14 mouse cellular contexts compared by ENCODE assay signal in genomic region chr11:117684640-117685039, GRCm38 (mm10). TPM values are rescaled to one million over a fixed set of nuclear protein-coding genes. Genes with fewer than 3 reads are reported as not detected.
DNase-seq lines count a peak whose midpoint lies in the region; ATAC-seq and TF ChIP-seq lines count a peak whose summit lies in the region.
"Had no signal": no experiment of that assay in that cellular context is flagged by ENCODE, and none has a peak within 500 bp of the region (broad histone marks: within the 10 kb centered on the region; RNA-seq: fewer than 3 reads in every experiment).

No protein-coding gene starts in this region.

- no peak for TF ChIP-seq CTCF in layer of hippocampus, adult 2 months (conservative IDR thresholded peaks at IDR 0.05)
- TF ChIP-seq CTCF in testis, adult 2 months (IDR thresholded peaks at IDR 0.05; ENCODE audit: control insufficient read depth, insufficient read depth, insufficient replicate concordance, low read depth, low read length): no peak
- TF ChIP-seq CTCF in lung, adult 2 months (IDR thresholded peaks at IDR 0.05; ENCODE audit: insufficient read depth, low read length): no peak

- no peak for TF ChIP-seq POLR2A in testis, adult 2 months (IDR thresholded peaks at IDR 0.05; ENCODE audit: control insufficient read depth, low read depth, low read length)
- TF ChIP-seq POLR2A in lung, adult 2 months (IDR thresholded peaks at IDR 0.05; ENCODE audit: borderline replicate concordance, extremely low read depth, low read depth, low read length): no peak

- H3K27me3 ChIP-seq in embryonic facial prominence, embryonic 13.5 days: no peaks in the 10 kb centered on the region
- H3K27me3 ChIP-seq in embryonic facial prominence, embryonic 10.5 days (replicated peaks; ENCODE audit: low read depth, poor library complexity, severe bottlenecking): no peaks in the 10 kb centered on the region
- no peaks in the 10 kb centered on the region for H3K27me3 ChIP-seq in testis, adult 2 months (ENCODE audit: control insufficient read depth, insufficient read depth, low read length)
- H3K27me3 ChIP-seq: CH12.LX; limb, embryonic 13.5 days; liver, embryonic 15.5 days had no signal

- no peak overlapping the region for H3K9ac ChIP-seq in embryonic facial prominence, embryonic 13.5 days
- H3K9ac ChIP-seq: limb, embryonic 13.5 days; liver, embryonic 15.5 days had no signal

- no peak for DNase-seq in embryonic facial prominence, embryonic 10.5 days (ENCODE audit: low spot score)
- no peak for DNase-seq in layer of hippocampus, adult 2 months (ENCODE audit: low spot score in 2 of 2)
- DNase-seq in layer of hippocampus, adult 8-10 months (ENCODE audit: low spot score in 2 of 2): no peak
- no peak for DNase-seq in testis, postnatal 14 days (ENCODE audit: low spot score)
- no peak for DNase-seq in cerebellum, postnatal 4 days (ENCODE audit: low spot score in 2 of 2)
- DNase-seq in lung, adult 2 months: no peak
- DNase-seq: adrenal gland, postnatal 36 days; cerebellum, postnatal 25 days; thymus, postnatal 4 days had no signal

- H3K4me3 ChIP-seq in embryonic facial prominence, embryonic 13.5 days: no peak overlapping the region
- H3K4me3 ChIP-seq in embryonic facial prominence, embryonic 10.5 days: no peak overlapping the region
- no peak overlapping the region for H3K4me3 ChIP-seq in layer of hippocampus, adult 2 months
- peak overlapping the region; percentile 62 for H3K4me3 ChIP-seq in testis, adult 2 months (ENCODE audit: control insufficient read depth, low read depth, low read length)
- H3K4me3 ChIP-seq in lung, adult 2 months (replicated peaks; ENCODE audit: extremely low read depth, low read depth, low read length): no peak overlapping the region
- H3K4me3 ChIP-seq: limb, embryonic 13.5 days; liver, embryonic 15.5 days had no signal

- no peaks in the 10 kb centered on the region for H3K9me3 ChIP-seq in embryonic facial prominence, embryonic 13.5 days
- no peaks in the 10 kb centered on the region for H3K9me3 ChIP-seq in embryonic facial prominence, embryonic 10.5 days
- H3K9me3 ChIP-seq: limb, embryonic 13.5 days; liver, embryonic 15.5 days had no signal

- no peak for ATAC-seq in embryonic facial prominence, embryonic 13.5 days (ENCODE audit: insufficient number of reproducible peaks, insufficient read depth, low FRiP score, low TSS enrichment, low read depth)

- H3K4me1 ChIP-seq in embryonic facial prominence, embryonic 13.5 days: peaks cover 34% of the 10 kb centered on the region
- peaks cover 38% of the 10 kb centered on the region for H3K4me1 ChIP-seq in embryonic facial prominence, embryonic 10.5 days
- H3K4me1 ChIP-seq in testis, adult 2 months (ENCODE audit: control insufficient read depth, insufficient read depth, low read length): peaks cover 5% of the 10 kb centered on the region
- peaks cover 20% of the 10 kb centered on the region for H3K4me1 ChIP-seq in lung, adult 2 months (ENCODE audit: control insufficient read depth, insufficient read depth, low read length)

- WGBS in embryonic facial prominence, embryonic 13.5 days: 25% methylated on average over 5 of the region's 5 CpGs
- WGBS in embryonic facial prominence, embryonic 10.5 days: 34% methylated on average over 5 of the region's 5 CpGs
- WGBS in lung, adult 2 months: 49% methylated on average over 5 of the region's 5 CpGs

- H3K36me3 ChIP-seq in embryonic facial prominence, embryonic 13.5 days: no peaks in the 10 kb centered on the region
- no peaks in the 10 kb centered on the region for H3K36me3 ChIP-seq in embryonic facial prominence, embryonic 10.5 days (replicated peaks)
- H3K36me3 ChIP-seq in testis, adult 2 months (ENCODE audit: control insufficient read depth, insufficient read depth, low read length): no peaks in the 10 kb centered on the region
- H3K36me3 ChIP-seq: limb, embryonic 13.5 days; liver, embryonic 15.5 days had no signal

- no peak overlapping the region for H3K4me2 ChIP-seq in embryonic facial prominence, embryonic 13.5 days
- H3K4me2 ChIP-seq: limb, embryonic 13.5 days; liver, embryonic 15.5 days had no signal

- peak overlapping the region; percentile 7; the same call in 1 of the 2 replicates for H3K27ac ChIP-seq in embryonic facial prominence, embryonic 13.5 days
- no peak overlapping the region for H3K27ac ChIP-seq in embryonic facial prominence, embryonic 10.5 days (replicated peaks)
- 0 out of 2 replicates have a peak overlapping the region, but pooled peaks have one; percentile 28 for H3K27ac ChIP-seq in layer of hippocampus, adult 2 months
- no peak overlapping the region for H3K27ac ChIP-seq in testis, adult 2 months (ENCODE audit: control insufficient read depth, insufficient read depth, low read depth, low read length)
- H3K27ac ChIP-seq: limb, embryonic 13.5 days; liver, embryonic 15.5 days had no signal

RNA-seq across cellular contexts. Expression of gene Tnrc6c, which starts 30.6 kb away (rescaled TPM):
- 18.4 and 22.5 TPM in 2 replicates for polyA plus RNA-seq in embryonic facial prominence, embryonic 13.5 days (2015; fragmentation: Nextera tagmentation; extraction: Ambion mirVana)
- 13.9 and 15.2 TPM in 2 replicates for polyA plus RNA-seq in embryonic facial prominence, embryonic 10.5 days (2016; fragmentation: Nextera tagmentation; extraction: Ambion mirVana)
- 10 to 100 TPM; 74.7 to 82.1 TPM for total RNA-seq in layer of hippocampus, adult 2 months (2021)
- 10 to 100 TPM; 69.4 to 83.2 (median 76.7) TPM for total RNA-seq in layer of hippocampus, adult 8-10 months (2022)
- polyA plus RNA-seq in testis, adult 2 months (2012; rRNA removed): 25.4 and 28.0 TPM in 2 replicates
- polyA plus RNA-seq in lung, adult 2 months (2012; rRNA removed): 21.3 and 22.4 TPM in 2 replicates

Comparison
In these comparisons a context has a peak if more than half of its experiments do, and no peak if none do; other contexts are left out.
1. H3K27ac ChIP-seq: peak in embryonic facial prominence, embryonic 13.5 days (single experiment) and layer of hippocampus, adult 2 months (single experiment); none in embryonic facial prominence, embryonic 10.5 days (single experiment) and testis, adult 2 months (single experiment).